9 mouse cellular contexts compared by ENCODE assay signal in the genomic region with DNA sequence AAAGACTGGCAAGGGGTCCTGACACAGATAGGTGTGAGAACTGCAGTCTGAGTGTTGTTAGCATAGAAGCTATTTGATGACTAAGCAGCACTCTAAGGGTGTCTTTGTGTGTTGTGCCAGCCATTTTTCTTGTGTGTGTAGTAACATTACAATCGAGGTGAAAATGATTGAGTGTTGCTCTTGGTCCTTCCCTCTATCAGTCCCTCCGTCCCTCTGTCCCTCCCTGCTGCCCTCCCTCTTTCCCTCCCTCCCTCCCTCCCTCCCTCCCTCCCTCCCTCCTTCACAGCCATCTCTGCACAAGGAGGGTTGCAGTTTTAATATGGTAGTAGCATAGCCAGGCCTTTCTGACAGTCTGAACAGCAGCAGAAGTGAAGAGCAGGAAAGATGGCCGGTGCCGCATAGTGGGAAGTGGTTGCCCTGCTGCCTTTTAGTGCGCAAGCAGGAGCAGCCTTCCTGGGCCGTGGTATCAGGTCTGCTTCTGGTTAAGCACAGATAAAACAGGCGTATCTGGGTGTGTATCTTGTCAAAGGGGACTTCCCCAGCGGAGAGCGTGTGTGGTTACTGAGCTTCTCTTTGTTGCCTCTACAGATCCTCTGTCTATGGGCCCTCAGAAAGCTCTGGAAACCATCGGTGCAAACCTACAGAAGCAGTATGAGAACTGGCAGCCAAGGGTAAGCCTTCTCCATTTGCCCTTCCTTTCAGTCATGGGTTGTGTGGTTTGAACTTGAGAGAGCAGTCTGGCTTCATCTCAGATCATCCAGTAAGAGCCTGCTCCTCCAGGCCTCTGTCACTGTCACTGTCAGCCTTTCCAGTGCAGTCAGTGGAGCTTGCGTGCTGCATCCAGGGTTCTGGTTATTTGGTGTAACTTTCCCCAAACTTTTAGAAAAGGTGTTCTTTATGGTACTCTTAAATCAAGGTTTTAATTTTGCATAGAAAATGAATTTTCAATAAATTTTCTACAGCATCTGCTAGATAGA.
A peak's percentile ranks its signal among the peaks of the same experiment; 100 is the strongest.
DNase-seq lines count a peak whose midpoint lies in the region; ATAC-seq and TF ChIP-seq lines count a peak whose summit lies in the region.
"Had no signal": no experiment of that assay in that cellular context is flagged by ENCODE, and none has a peak within 500 bp of the region (broad histone marks: within the 10 kb centered on the region; RNA-seq: fewer than 3 reads in every experiment).

No protein-coding gene starts in this region.

- peak; percentile 89 for DNase-seq in CH12.LX (ENCODE audit: extremely low read depth)
- DNase-seq in spleen, adult 18-20 months, result peak; percentile 39
- no peak for DNase-seq in gastrocnemius, postnatal 25 days
- no peak for DNase-seq in gastrocnemius, postnatal 36 days
- no peak for DNase-seq in urinary bladder, postnatal 14 days (ENCODE audit: low spot score)

- 0 out of 2 replicates have a peak, but pooled peaks have one; percentile 18 for TF ChIP-seq EP300 in CH12.LX (IDR thresholded peaks at IDR 0.05; ENCODE audit: low read length)

- no peak overlapping the region for H3K9ac ChIP-seq in hindbrain, embryonic 12.5 days
- H3K9ac ChIP-seq in hindbrain, embryonic 16.5 days (ENCODE audit: low read depth, low read length), result no peak overlapping the region
- H3K9ac ChIP-seq in CH12.LX (ENCODE audit: insufficient read depth, low read depth), result no peak overlapping the region

- TF ChIP-seq POLR2A in CH12.LX (IDR thresholded peaks at IDR 0.05; ENCODE audit: low read depth, low read length), result no peak

- H3K9me3 ChIP-seq in hindbrain, embryonic 12.5 days (replicated peaks), result no peaks in the 10 kb centered on the region
- H3K9me3 ChIP-seq in hindbrain, embryonic 16.5 days (ENCODE audit: control insufficient read depth, low read length), result no peaks in the 10 kb centered on the region
- H3K9me3 ChIP-seq in CH12.LX (replicated peaks; ENCODE audit: low read length), result peaks cover 4% of the 10 kb centered on the region

- no peak; the same call in 1 of the 2 replicates for TF ChIP-seq RAD21 in CH12.LX (IDR thresholded peaks at IDR 0.05; ENCODE audit: low read depth, low read length)

- H3K27me3 ChIP-seq in hindbrain, embryonic 12.5 days, result no peaks in the 10 kb centered on the region
- H3K27me3 ChIP-seq in hindbrain, embryonic 16.5 days (replicated peaks; ENCODE audit: control insufficient read depth, insufficient read depth, low read length), result no peaks in the 10 kb centered on the region
- no peaks in the 10 kb centered on the region for H3K27me3 ChIP-seq in CH12.LX (replicated peaks)

- no peak overlapping the region for H3K4me2 ChIP-seq in hindbrain, embryonic 12.5 days (replicated peaks)
- H3K4me2 ChIP-seq in hindbrain, embryonic 16.5 days (ENCODE audit: low read length), result no peak overlapping the region
- peak overlapping the region; percentile 2; the same call in 1 of the 2 replicates for H3K4me2 ChIP-seq in CH12.LX (ENCODE audit: insufficient read depth, low read depth, poor library complexity, severe bottlenecking)
- H3K4me2 ChIP-seq: heart, embryonic 11.5 days had no signal

- intact Hi-C loops in gastrocnemius, postnatal 36 days (cut with DNase I), result no loop called here

- 0 out of 2 replicates have a peak overlapping the region, but pooled peaks have one; percentile 4 for H3K27ac ChIP-seq in hindbrain, embryonic 12.5 days
- H3K27ac ChIP-seq in hindbrain, embryonic 16.5 days (ENCODE audit: low read depth, low read length), result no peak overlapping the region
- H3K27ac ChIP-seq in CH12.LX (ENCODE audit: insufficient read depth, low read depth), result no peak overlapping the region; the same call in 1 of the 2 replicates

- TF ChIP-seq CTCF in CH12.LX (conservative IDR thresholded peaks at IDR 0.05 in 1 of 2, IDR thresholded peaks at IDR 0.05 in 1 of 2; ENCODE audit: low read depth in 2 of 2, low read length in 2 of 2), result no peak

- H3K4me3 ChIP-seq in hindbrain, embryonic 12.5 days, result no peak overlapping the region
- no peak overlapping the region for H3K4me3 ChIP-seq in hindbrain, embryonic 16.5 days (ENCODE audit: low read length)
- peak overlapping the region in 1 of 3 experiments; percentile 19 for H3K4me3 ChIP-seq in CH12.LX (replicated peaks in 1 of 3; ENCODE audit: low read depth in 2 of 3, low read length in 2 of 3, poor library complexity in 1 of 3)

- H3K36me3 ChIP-seq in hindbrain, embryonic 12.5 days, result no peaks in the 10 kb centered on the region
- H3K36me3 ChIP-seq in hindbrain, embryonic 16.5 days (ENCODE audit: control insufficient read depth, insufficient read depth, low read length), result no peaks in the 10 kb centered on the region
- H3K36me3 ChIP-seq in CH12.LX (replicated peaks in 1 of 2; ENCODE audit: control insufficient read depth in 1 of 2, insufficient read depth in 1 of 2, low read length in 1 of 2), result peaks cover 0 to 42% of the 10 kb centered on the region in 2 experiments

- H3K4me1 ChIP-seq in hindbrain, embryonic 12.5 days, result peaks cover 20% of the 10 kb centered on the region
- H3K4me1 ChIP-seq in hindbrain, embryonic 16.5 days (ENCODE audit: control insufficient read depth, insufficient read depth, low read depth, low read length), result peaks cover 16% of the 10 kb centered on the region
- H3K4me1 ChIP-seq in CH12.LX (ENCODE audit: control insufficient read depth in 1 of 2, insufficient read depth in 2 of 2), result peaks cover 3 to 58% of the 10 kb centered on the region in 2 experiments; a peak in 3 of 4 replicates

- dilution Hi-C loops in CH12.LX (cut with MboI; ENCODE audit: extremely low pct_ligation_motif_present, extremely low pct_unique_long_range_greater_than_20kb, low sequenced_read_pairs), result no loop called here

- in situ Hi-C loops in CH12.LX (cut with MboI; ENCODE audit: low pct_ligation_motif_present, low pct_unique_long_range_greater_than_20kb, low sequenced_read_pairs), result no loop called here

- WGBS in hindbrain, embryonic 12.5 days, result 71% methylated on average over 11 of the region's 11 CpGs
- 78% methylated on average over 11 of the region's 11 CpGs for WGBS in hindbrain, embryonic 16.5 days

- H3K79me2 ChIP-seq in CH12.LX (replicated peaks; ENCODE audit: control insufficient read depth, extremely low read depth, insufficient read depth, poor library complexity, severe bottlenecking), result no peaks in the 10 kb centered on the region; the same call in 1 of the 2 replicates

- no peak for ATAC-seq in hindbrain, embryonic 12.5 days (ENCODE audit: low FRiP score)
- ATAC-seq in hindbrain, embryonic 16.5 days, result no peak
- ATAC-seq in inflammation-experienced regulatory T-cells, adult 6 months, result peak; percentile 100

TF ChIP-seq in CH12.LX, 34 proteins besides CTCF, POLR2A, EP300 and RAD21:
- TF ChIP-seq POLR2AphosphoS2 (IDR thresholded peaks at IDR 0.05; ENCODE audit: low read depth, low read length), result no peak
- 0 out of 2 replicates have a peak, but pooled peaks have one; percentile 35 for TF ChIP-seq IRF4 (IDR thresholded peaks at IDR 0.05; ENCODE audit: low read depth, low read length)
- no peak for TF ChIP-seq USF2 (conservative IDR thresholded peaks at IDR 0.05; ENCODE audit: low read depth, low read length)
- TF ChIP-seq JUND (conservative IDR thresholded peaks at IDR 0.05; ENCODE audit: low read depth, low read length), result no peak
- no peak for TF ChIP-seq BHLHE40 (IDR thresholded peaks at IDR 0.05; ENCODE audit: low read depth, low read length)
- TF ChIP-seq NELFE (IDR thresholded peaks at IDR 0.05; ENCODE audit: low read depth, low read length), result no peak
- TF ChIP-seq MYC (IDR thresholded peaks at IDR 0.05; ENCODE audit: low read depth, low read length), result no peak
- no peak for TF ChIP-seq HCFC1 (IDR thresholded peaks at IDR 0.05; ENCODE audit: low read depth, low read length)
- TF ChIP-seq MAZ (IDR thresholded peaks at IDR 0.05; ENCODE audit: low read depth, low read length), result no peak; the same call in 1 of the 2 replicates
- TF ChIP-seq SIN3A (IDR thresholded peaks at IDR 0.05; ENCODE audit: low read length), result peak; percentile 28; the same call in 1 of the 2 replicates
- no peak for TF ChIP-seq JUN (IDR thresholded peaks at IDR 0.05; ENCODE audit: insufficient read depth, low read depth, low read length)
- TF ChIP-seq MEF2A (IDR thresholded peaks at IDR 0.05; ENCODE audit: borderline replicate concordance, low read depth, low read length), result peak; percentile 18; the same call in 1 of the 2 replicates
- peak; percentile 33; the same call in 1 of the 2 replicates for TF ChIP-seq MAFK (IDR thresholded peaks at IDR 0.05; ENCODE audit: insufficient replicate concordance, low read length)
- 0 out of 2 replicates have a peak, but pooled peaks have one; percentile 50 for TF ChIP-seq UBTF (IDR thresholded peaks at IDR 0.05; ENCODE audit: low read depth, low read length)
- peak; percentile 50; the same call in 1 of the 2 replicates for TF ChIP-seq TBP (conservative IDR thresholded peaks at IDR 0.05; ENCODE audit: low read depth, low read length)
- TF ChIP-seq ETS1 (conservative IDR thresholded peaks at IDR 0.05; ENCODE audit: low read depth, low read length), result no peak
TF ChIP-seq in CH12.LX: peak in this region for 6.

Comparison
In these comparisons a context has a peak if more than half of its experiments do, and no peak if none do; other contexts are left out.
1. DNase-seq: peak in CH12.LX (single experiment) and spleen, adult 18-20 months (2 of 2); none in gastrocnemius, postnatal 25 days (single experiment), gastrocnemius, postnatal 36 days (0 of 2) and urinary bladder, postnatal 14 days (single experiment).